Mouse (Mus musculus) right cerebral cortex, postnatal 25 days (tissue): ENCODE data around the gene Ncdn.

Experiments used
- DNase-seq: peaks from one replicate; pipeline ENCODE4 v3.0.0; 2022

The Ncdn gene

GRCm38 (mm10) chr4:126706630-126707438 lies 46.4 kb downstream of the Ncdn start:
- no peak for DNase-seq

- no peak for DNase-seq
Measured at GRCm38 (mm10) chr4:126696908-126697307, 56.3 kb downstream of the Ncdn start.
